ENCODE assay signal across 8 mouse cellular contexts in the genomic region with DNA sequence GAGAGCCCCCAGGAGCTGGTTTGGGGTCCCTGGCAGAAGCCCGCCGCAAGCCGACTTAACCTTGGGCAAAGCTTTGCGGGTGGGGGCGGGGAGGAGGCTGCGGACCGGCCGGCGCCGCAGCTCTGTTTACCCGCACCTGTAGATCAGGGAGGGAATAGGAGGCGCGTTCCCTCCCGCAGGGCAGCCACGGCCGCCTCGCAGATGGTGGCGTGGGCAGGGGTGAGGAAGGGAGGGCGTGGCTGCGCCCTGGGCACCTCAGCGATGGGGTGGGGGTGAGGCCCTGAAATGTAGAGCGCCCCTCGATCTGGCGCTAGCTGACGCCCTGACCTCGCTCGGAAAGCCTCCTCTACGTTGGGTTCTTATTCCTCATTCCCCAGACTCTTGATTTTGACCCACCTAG. TPM values are rescaled to one million over a fixed set of nuclear protein-coding genes. Genes with fewer than 3 reads are reported as not detected.
DNase-seq lines count a peak whose midpoint lies in the region; ATAC-seq and TF ChIP-seq lines count a peak whose summit lies in the region.

No protein-coding gene starts in this region.

- ATAC-seq in lung, embryonic 15.5 days (ENCODE audit: borderline replicate concordance, extremely low read depth, low FRiP score, low TSS enrichment), result no peak
- ATAC-seq in stomach, embryonic 15.5 days (ENCODE audit: insufficient read depth, low FRiP score, low read depth), result 0 out of 2 replicates have a peak, but pooled peaks have one; percentile 4

- no peak for TF ChIP-seq CTCF in gastrocnemius, adult 2 months (IDR thresholded peaks at IDR 0.05)

- DNase-seq in gastrocnemius, adult 2 months, result peak; percentile 38
- no peak for DNase-seq in gastrocnemius, postnatal 14 days
- peak; percentile 28 to 33 for DNase-seq in B cell, adult 2 months
- peak; percentile 87 for DNase-seq in cerebellum, adult 9-11 months
- peak; percentile 9 to 21 for DNase-seq in heart, postnatal 36 days
- DNase-seq in gastrocnemius, adult 8-10 months (ENCODE audit: low spot score in 2 of 2), result no peak

- peak overlapping the region; percentile 100 for H3K4me2 ChIP-seq in lung, embryonic 15.5 days
- peak overlapping the region; percentile 99 for H3K4me2 ChIP-seq in stomach, embryonic 15.5 days

- peaks cover 61% of the 10 kb centered on the region for H3K27me3 ChIP-seq in lung, embryonic 15.5 days
- H3K27me3 ChIP-seq in stomach, embryonic 15.5 days (replicated peaks), result peaks cover 23% of the 10 kb centered on the region

- no peaks in the 10 kb centered on the region for H3K36me3 ChIP-seq in lung, embryonic 15.5 days
- H3K36me3 ChIP-seq in stomach, embryonic 15.5 days, result no peaks in the 10 kb centered on the region

- intact Hi-C loops in gastrocnemius, adult 2 months (cut with DNase I), result no loop called here
- intact Hi-C loops in gastrocnemius, postnatal 14 days (cut with DNase I; ENCODE audit: low total_unique reads), result no loop called here
- intact Hi-C loops in heart, postnatal 36 days (cut with DNase I), result no loop called here

- peak overlapping the region; percentile 77 for H3K4me3 ChIP-seq in gastrocnemius, adult 2 months
- H3K4me3 ChIP-seq in lung, embryonic 15.5 days, result peak overlapping the region; percentile 51
- peak overlapping the region; percentile 55 for H3K4me3 ChIP-seq in stomach, embryonic 15.5 days (replicated peaks)

- no peak overlapping the region for H3K9ac ChIP-seq in lung, embryonic 15.5 days
- H3K9ac ChIP-seq in stomach, embryonic 15.5 days, result no peak overlapping the region; the same call in 1 of the 2 replicates

- H3K27ac ChIP-seq in gastrocnemius, adult 2 months, result peak overlapping the region; percentile 84
- H3K27ac ChIP-seq in lung, embryonic 15.5 days, result no peak overlapping the region
- no peak overlapping the region for H3K27ac ChIP-seq in stomach, embryonic 15.5 days

- WGBS in lung, embryonic 15.5 days, result 1% methylated on average over 25 of the region's 28 CpGs
- WGBS in stomach, embryonic 15.5 days, result 3% methylated on average over 24 of the region's 28 CpGs

- peaks cover 20% of the 10 kb centered on the region for H3K4me1 ChIP-seq in lung, embryonic 15.5 days
- peaks cover 16% of the 10 kb centered on the region for H3K4me1 ChIP-seq in stomach, embryonic 15.5 days

- H3K9me3 ChIP-seq in lung, embryonic 15.5 days, result no peaks in the 10 kb centered on the region
- H3K9me3 ChIP-seq in stomach, embryonic 15.5 days, result no peaks in the 10 kb centered on the region

RNA-seq across cellular contexts. Expression of gene Spock2, which starts 1.4 kb away (rescaled TPM):
- 1 to 10 TPM; 6.1 to 6.5 TPM for total RNA-seq in gastrocnemius, adult 2 months (2021)
- total RNA-seq in gastrocnemius, postnatal 14 days (2021), result 10 to 100 TPM in 1 of 2 experiments, 1 to 10 TPM in 1; 6.2 to 10.5 TPM
- 10 to 100 TPM; 16.7 to 20.1 TPM for total RNA-seq in heart, postnatal 36 days (2021)
- polyA plus RNA-seq in lung, embryonic 15.5 days (2015; fragmentation: Nextera tagmentation; extraction: Ambion mirVana), result 2.2 and 4.4 TPM in 2 replicates
- polyA plus RNA-seq in stomach, embryonic 15.5 days (2015; fragmentation: Nextera tagmentation; extraction: Ambion mirVana), result 5.3 and 6.1 TPM in 2 replicates
- total RNA-seq in gastrocnemius, adult 8-10 months (2022), result 1 to 10 TPM; 2.8 to 7.0 (median 5.4) TPM

Comparison
In these comparisons a context has a peak if more than half of its experiments do, and no peak if none do; other contexts are left out.
1. DNase-seq: peak in gastrocnemius, adult 2 months (single experiment), B cell, adult 2 months (2 of 2), cerebellum, adult 9-11 months (single experiment) and heart, postnatal 36 days (2 of 2); none in gastrocnemius, postnatal 14 days (single experiment) and gastrocnemius, adult 8-10 months (0 of 2).
2. Peak in every context shown above with its lines, with median percentiles within 50 percentile points of each other: H3K4me3 ChIP-seq.